Mouse (Mus musculus) adipose tissue, adult 10 weeks (tissue): ENCODE measurements around the gene Anxa3. TPM values are rescaled to one million over a fixed set of nuclear protein-coding genes. Genes with fewer than 3 reads are reported as not detected.

Experiments
- polyA plus RNA-seq: library from polyadenylated mRNA; stranded (reverse); fragments of 350-450 nt; fragmentation: Illumina TruSeq; extraction: RNeasy Lipid Tissue Mini Kit (QIAGEN cat#74804); gene quantifications from one replicate; pipeline ENCODE4 v1.2.3, GENCODE M21; 2014; ENCODE audit warnings: low read depth, low replicate concordance

The Anxa3 gene
- polyA plus RNA-seq = 131 TPM

GRCm38 (mm10) chr5:96792936-96793718 is at the start of gene Anxa3:
Anxa3 (plus strand) TSS chr5:96793339.

Other genes with a start within 250 kb of the Anxa3 start
- gene Bmp2k, start 204.3 kb downstream of the Anxa3 start, polyA plus RNA-seq = 11.7 TPM